Mouse (Mus musculus) layer of hippocampus, adult 9-11 months (tissue): ENCODE measurements around the gene Psd.

Experiments
- DNase-seq: peaks from one replicate; pipeline ENCODE4 v3.0.0; 2022

Psd gene

DNA sequence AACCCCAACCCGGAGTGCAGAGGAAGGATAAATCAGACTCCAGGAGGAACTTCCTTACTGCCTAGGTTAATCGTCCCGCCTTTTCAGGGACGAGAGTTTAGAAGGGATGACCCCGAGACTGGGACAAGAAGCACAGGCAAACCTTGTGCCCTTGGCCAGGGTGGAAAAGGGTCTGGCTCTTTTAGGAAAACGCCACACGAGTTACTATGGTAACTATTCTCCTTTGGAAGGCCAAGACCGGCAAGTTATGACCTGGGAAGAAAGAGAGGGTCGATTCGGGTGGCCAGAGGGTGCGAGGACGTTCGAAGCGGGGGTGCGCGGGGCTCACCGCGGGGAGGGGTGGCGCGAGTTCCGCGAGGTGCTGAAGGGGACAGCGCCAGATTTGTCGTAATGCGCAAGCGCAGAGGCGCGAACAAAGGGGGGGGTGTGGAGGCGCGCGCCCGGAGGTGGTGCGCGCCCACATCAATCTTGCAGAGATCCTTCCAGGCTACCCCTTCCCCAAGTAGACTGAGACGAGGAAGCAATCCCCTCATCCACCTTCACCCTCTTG is at the start of gene Psd:
Psd (minus strand) TSS at position 401 of the 550 bp plus-strand sequence.
- DNase-seq: peak; percentile 53

DNA sequence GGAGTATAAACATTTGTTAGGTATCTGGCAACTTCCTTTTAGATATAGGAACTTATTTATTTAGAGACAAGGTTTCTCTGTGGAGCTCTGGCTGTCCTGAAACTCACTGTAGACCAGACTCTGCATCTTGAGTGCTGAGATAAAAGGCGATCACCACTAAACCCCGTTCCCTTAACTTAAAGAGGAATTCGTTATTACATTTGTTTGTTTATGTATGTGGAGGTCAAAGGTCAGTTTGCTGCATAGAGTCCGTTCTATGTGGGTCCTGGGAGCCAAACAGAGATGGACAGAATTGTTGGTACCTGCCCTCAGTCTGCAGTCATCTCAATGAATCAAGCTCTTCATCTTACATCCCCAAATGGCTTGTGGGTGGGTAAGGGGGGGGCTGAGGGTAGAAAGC is 48.9 kb upstream of the Psd start:
- DNase-seq: no peak

DNA sequence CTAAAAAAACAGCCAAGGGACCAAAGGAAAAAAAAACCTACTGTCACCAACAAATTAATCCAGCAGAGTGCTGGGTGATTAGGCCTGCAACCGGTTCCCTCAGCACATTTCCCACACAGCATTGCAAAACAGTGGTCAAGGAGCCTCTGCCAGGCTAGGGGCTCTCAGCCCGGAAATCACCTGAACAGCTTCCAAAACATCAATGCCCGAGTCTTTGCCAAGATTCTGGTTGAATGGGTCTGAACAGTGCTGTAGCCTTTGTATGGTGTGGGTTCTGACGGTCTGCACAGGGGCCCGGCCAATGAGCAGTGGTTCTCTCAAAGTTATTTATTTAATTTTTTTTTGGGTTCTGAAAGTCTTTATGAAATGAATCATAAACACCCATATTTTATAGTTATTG is 48.5 kb upstream of the Psd start:
- peak; percentile 55 for DNase-seq

DNA sequence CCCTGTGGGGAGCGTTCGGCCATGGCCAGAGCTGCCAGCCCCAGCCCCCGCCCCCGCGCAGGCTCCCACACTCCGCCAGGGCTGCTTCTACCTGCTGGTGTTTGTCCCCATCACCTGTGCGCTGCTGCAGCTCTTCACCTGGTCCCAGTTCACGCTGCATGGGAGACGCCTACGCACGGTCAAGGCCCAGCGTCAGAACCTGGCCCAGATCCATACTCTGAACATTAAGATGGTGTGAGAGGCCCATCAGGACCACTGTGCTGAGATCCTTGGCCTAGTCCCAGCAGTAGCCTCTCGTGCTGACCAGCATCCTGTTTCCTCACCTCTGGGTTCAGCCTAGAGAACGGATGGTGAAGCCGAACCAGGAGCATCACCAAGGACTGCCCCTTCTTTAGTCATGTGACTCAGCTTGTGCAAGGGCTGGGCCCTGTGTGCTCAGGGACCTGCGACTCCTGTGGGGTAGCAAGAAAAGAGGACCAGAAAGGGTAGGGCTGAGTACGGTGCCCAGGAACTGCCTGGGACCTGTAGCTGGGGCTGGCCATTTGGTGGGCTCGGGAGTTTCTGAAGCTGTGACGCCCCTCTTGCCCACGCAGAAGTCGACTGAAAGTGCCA is 47.6 kb upstream of the Psd start:
- no peak for DNase-seq

GRCm38 (mm10) chr19:46369204-46369603 is 42.2 kb upstream of the Psd start:
- peak; percentile 60 for DNase-seq

GRCm38 (mm10) chr19:46367798-46368590 is 41.0 kb upstream of the Psd start:
- peak; percentile 41 for DNase-seq

DNA sequence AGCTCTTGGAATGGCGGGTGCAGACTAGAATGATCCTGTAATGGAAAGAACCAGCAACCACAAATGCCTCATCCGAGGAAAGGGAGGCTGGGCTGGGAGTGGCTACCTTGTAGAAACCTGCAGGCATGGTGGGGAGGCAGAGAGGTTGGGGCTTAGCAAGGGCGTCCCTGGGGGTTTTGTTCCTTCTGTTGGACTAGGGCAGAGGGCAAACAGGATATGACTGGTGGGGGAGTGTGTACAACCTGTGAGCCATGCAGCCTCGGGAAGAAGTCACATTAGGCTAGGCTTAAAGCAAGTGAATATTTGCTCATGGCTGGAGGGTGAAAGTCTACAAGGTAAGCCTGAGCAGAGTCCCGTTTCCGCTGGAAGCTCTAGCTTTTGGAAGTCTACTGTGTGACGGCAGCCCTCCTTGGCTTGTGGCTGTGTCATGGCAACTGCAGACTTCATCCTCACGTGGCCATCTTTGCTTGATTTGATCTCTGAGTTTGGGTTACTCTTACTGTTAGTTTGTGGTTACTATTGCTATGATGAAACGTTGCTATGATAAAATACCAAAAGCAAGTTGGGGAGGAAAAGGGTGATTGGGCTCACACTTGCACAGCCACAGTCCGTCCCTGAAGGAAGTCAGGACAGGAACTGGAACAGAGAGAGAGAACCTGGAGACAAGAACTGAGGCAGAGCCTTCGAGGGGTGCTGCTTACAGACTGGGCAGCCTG is 36.5 kb upstream of the Psd start:
- no peak for DNase-seq

- no peak for DNase-seq
Observed at GRCm38 (mm10) chr19:46362104-46362503, 35.1 kb upstream of the Psd start.

GRCm38 (mm10) chr19:46358381-46358780 is 31.4 kb upstream of the Psd start:
- no peak for DNase-seq

- no peak for DNase-seq
Observed at GRCm38 (mm10) chr19:46357344-46358280, 30.7 kb upstream of the Psd start.

DNA sequence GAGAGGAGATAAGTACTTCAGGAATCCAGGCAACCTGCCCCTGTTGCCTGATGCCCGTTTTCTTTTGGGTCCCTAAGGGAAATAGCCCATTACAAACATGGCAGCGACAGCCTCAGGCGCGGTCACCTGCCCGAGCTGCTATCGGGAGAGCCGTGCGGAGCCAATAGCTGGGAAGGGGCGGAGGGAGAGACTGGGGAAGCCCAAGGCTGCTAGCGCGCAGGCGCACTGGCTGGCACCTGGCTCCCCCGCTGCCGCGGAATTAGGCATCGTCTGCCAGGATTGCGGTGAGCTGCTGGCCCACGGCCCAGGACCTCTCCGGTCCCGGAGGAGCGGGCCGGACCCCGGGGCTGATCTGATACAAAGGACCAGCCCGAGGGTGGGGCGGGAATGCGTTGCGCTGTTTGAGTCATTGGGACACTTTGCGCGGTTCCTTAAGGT is 29.8 kb upstream of the Psd start:
- peak; percentile 94 for DNase-seq

- no peak for DNase-seq
Observed at GRCm38 (mm10) chr19:46350168-46350932, 23.4 kb upstream of the Psd start, which contains the start of gene 2310034G01Rik. TSS of gene 2310034G01Rik (minus strand) at chr19:46350302.

- DNase-seq: no peak
Observed at GRCm38 (mm10) chr19:46349550-46349949, 22.6 kb upstream of the Psd start.

DNA sequence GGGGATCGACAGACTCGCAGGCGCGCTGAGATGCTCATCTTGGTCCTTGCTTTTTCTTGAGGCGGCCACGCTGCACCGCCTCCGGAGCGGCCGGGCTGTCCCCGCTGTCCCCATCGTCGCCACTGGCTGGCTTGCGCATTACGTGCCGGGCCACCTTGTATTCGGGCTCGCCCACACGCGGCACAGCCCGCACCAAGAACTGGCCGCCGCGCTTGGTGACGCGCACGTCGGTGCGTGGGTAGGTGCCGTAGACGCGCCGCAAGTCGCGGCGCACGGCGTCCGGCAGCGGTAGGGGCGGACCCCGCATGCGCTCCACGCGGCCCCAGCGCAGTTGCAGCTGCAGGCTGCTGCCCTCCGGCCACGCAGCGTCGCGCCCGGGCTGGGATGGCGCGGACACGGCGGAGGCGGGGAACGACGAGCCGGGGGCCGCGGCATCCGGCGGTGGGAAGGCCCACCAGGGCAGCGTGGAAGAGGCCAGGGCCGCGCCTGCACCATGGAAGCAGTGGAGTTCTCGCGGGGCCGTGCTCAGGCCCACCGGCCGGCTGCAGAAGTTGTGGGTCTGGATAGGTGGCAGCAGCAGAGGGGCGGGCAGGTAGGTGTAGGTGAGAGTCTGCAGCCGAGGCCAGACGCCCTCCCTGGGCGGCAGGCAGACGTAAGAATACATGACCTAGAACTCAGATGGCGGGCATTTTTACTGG is 22.0 kb upstream of the Psd start:
- peak; percentile 94 for DNase-seq

DNA sequence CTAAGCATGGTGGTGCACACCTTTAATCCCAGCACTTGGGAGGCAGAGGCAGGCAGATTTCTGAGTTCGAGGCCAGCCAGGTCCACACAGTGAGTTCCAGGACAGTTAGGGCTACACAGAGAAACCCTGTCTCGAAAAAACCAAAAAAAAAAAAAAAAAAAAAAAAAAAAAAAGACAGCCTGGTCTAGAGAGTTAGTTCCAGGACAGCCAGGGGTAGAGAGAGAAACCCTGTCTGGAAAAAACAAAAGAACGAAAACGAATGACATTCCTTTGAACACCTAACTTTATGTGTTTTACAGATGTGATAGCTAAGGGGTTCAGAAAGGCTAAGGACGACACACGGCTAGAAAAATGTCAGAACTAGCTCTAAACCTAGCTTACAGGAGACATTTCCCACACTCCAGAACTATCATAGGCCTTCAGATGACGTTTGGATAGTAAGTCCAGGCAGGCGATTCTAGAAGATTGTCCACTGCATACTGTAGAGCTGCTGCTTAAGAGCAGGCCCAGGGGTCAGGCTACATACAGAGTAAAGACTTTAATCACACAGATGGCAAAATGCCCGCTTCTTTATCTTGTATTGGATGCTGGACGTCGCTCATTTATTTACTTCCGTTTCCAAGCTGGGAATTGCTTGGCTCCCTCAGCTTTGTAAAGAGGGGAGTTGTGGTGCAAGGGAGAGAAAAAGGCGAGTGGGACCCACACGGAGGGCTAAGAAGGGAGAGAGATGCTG is 21.1 kb upstream of the Psd start:
- DNase-seq: no peak

- DNase-seq: no peak
Observed at GRCm38 (mm10) chr19:46347146-46347545, 20.2 kb upstream of the Psd start.

GRCm38 (mm10) chr19:46344710-46345419 is 17.9 kb upstream of the Psd start:
- DNase-seq: no peak

DNA sequence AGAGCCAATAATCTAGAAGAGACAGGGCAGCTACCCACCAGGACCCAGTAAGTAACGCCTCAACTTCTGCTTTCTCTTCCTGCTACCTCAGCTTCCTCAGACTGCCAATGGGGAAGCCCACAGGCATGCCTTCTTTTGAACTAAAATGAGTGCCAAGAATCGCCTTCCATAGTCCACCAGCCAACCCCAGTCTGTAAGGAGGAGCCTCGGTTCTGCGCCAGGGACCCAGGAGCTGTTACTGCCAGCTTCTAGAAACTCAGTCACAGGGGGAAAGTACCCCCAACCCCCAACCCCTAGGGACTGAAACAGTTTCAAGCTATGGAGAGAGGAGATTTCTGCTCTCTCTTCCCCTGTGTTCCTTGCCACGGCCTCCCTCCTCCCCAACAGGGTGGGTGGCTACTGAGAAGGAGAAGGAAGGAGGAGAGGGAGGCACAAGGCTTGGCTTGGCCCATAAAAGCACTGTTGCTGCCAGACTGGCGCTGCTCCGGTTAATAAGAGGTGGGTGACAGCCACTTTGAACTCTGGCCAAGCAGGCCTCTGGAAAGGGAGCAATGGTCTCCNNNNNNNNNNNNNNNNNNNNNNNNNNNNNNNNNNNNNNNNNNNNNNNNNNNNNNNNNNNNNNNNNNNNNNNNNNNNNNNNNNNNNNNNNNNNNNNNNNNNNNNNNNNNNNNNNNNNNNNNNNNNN is 12.5 kb upstream of the Psd start:
- peak; percentile 70 for DNase-seq

- no peak for DNase-seq
Observed at GRCm38 (mm10) chr19:46338942-46339286, 12.0 kb upstream of the Psd start.
